Mouse (Mus musculus) forebrain, embryonic 15.5 days (tissue): ENCODE measurements around the gene Hpse2. TPM values are rescaled to one million over a fixed set of nuclear protein-coding genes. Genes with fewer than 3 reads are reported as not detected.
A peak's percentile ranks its signal among the peaks of the same experiment; 100 is the strongest.
"Not testable (repeated sequence)": the region's sequence is repeated elsewhere in the genome, so short reads cannot be mapped to it uniquely, and the experiment has no call there.

Source experiments
- ATAC-seq: fragments of 200-750 bp; cut with Nextera tagmentation; replicated peaks from 2 replicates; pipeline ENCODE4 v1.8.0; 2017; ENCODE audit warnings: mild to moderate bottlenecking, moderate TSS enrichment, moderate library complexity
- H3K27ac ChIP-seq: fragments of 300-500 bp; sonication (generic); replicated peaks from 2 replicates; pipeline ENCODE4 v1.5.1; 2015; ENCODE audit warnings: mild to moderate bottlenecking, inconsistent platforms
- H3K27me3 ChIP-seq: fragments of 300-500 bp; sonication (generic); 2 replicates; pipeline ENCODE4 v1.6.1; 2015; ENCODE audit warnings: inconsistent platforms
- H3K36me3 ChIP-seq: fragments of 300-500 bp; sonication (generic); 2 replicates; pipeline ENCODE4 v1.6.1; 2015; ENCODE audit warnings: mild to moderate bottlenecking, inconsistent platforms
- H3K4me1 ChIP-seq: fragments of 300-500 bp; sonication (generic); 2 replicates; pipeline ENCODE4 v1.6.1; 2015; ENCODE audit warnings: inconsistent platforms
- H3K4me2 ChIP-seq: fragments of 300-500 bp; sonication (generic); replicated peaks from 2 replicates; pipeline ENCODE4 v1.6.1; 2015; ENCODE audit warnings: mild to moderate bottlenecking, inconsistent platforms
- H3K4me3 ChIP-seq: fragments of 300-500 bp; sonication (generic); 2 replicates; pipeline ENCODE4 v1.5.1; 2015; ENCODE audit warnings: mild to moderate bottlenecking, inconsistent platforms
- H3K9ac ChIP-seq: fragments of 300-500 bp; sonication (generic); replicated peaks from 2 replicates; pipeline ENCODE4 v1.6.1; 2015; ENCODE audit warnings: mild to moderate bottlenecking, inconsistent platforms
- H3K9me3 ChIP-seq: fragments of 300-500 bp; sonication (generic); 2 replicates; pipeline ENCODE4 v1.6.1; 2016; ENCODE audit warnings: inconsistent platforms
- WGBS: fragments of 180-500 bp; shearing (Covaris S2); methylation state at CpG from one replicate; pipeline ENCODE4 v1.1.7; 2015; ENCODE audit warnings: mixed read lengths; 5-methylcytosine and 5-hydroxymethylcytosine counted together
- polyA plus RNA-seq: library from polyadenylated mRNA; unstranded; fragments of >200 nt; fragmentation: Nextera tagmentation; extraction: Ambion mirVana; gene quantifications from 2 replicates; pipeline ENCODE4 v1.2.1, GENCODE M21; 2015

Gene Hpse2
- polyA plus RNA-seq, 1 experiment from 2014 or later = 0.22 TPM

DNA sequence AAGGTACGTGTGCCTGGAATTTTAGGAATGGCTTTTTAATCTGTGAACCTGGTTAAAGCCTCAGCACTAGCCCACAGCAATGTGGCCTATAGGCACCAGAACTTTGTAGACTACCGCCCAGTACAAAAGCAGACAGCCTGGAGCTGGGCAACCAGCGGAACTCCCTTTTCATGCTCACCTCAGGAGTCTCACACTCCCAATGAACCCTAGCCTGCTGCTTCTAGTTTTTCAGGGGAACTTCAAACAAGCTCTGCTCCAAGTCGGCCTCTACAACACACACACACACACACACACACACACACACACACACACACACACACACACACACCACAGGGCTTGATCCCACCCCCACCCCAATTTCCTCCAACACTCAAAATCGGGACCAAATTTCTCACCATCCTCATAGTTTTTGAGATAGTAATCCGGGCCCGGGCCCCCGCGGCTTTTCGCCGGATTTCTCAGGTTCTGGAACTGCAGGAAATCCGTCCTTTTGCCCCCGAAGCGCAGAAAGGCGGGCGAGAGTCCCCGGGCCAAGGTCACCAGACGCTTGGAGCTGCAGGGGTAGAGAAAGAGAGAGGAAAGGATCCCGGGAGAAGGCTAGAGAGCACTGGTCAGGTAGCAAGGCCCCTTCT lies 3.7 kb downstream of the Hpse2 start:
- Histone ChIP-seq H3K9ac (no peak overlapping the region), H3K27me3 (peaks cover 65% of the 10 kb centered on the region), H3K4me1 (peaks cover 31% of the 10 kb centered on the region), H3K4me2 (peak overlapping the region; percentile 29), H3K27ac (no peak overlapping the region), H3K36me3 (no peaks in the 10 kb centered on the region), H3K9me3 (no peaks in the 10 kb centered on the region), H3K4me3 (peak overlapping the region; percentile 17)
- ATAC-seq = no peak
- 3% methylated on average over 19 of the region's 19 CpGs for WGBS

DNA sequence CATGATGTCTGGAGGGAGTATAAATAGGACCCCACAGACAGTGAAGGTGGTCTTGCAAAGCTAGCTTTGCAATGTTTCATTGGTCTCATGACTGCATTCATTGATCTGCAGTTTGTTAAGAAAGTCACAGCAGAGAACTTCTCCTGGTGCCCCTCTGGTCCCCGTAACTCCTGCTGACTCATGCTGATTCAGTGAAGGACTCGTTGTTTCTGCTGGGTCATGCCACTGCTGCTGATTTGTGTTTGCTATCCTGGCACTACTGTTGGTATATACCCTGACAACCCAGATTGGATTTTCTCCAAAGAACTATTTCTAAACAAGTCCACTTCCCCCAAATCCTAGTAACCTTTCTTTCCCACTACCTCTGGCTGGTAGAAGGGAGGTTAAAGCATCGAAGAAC lies 29.3 kb downstream of the Hpse2 start:
- Histone ChIP-seq H3K4me2 (no peak overlapping the region), H3K9ac (no peak overlapping the region), H3K27me3 (no peaks in the 10 kb centered on the region), H3K4me1 (no peaks in the 10 kb centered on the region), H3K9me3 (no peaks in the 10 kb centered on the region), H3K36me3 (no peaks in the 10 kb centered on the region), H3K4me3 (no peak overlapping the region), H3K27ac (no peak overlapping the region)
- no peak for ATAC-seq
- whole genome bisulfite sequencing = 96% methylated on average over 3 of the region's 3 CpGs

DNA sequence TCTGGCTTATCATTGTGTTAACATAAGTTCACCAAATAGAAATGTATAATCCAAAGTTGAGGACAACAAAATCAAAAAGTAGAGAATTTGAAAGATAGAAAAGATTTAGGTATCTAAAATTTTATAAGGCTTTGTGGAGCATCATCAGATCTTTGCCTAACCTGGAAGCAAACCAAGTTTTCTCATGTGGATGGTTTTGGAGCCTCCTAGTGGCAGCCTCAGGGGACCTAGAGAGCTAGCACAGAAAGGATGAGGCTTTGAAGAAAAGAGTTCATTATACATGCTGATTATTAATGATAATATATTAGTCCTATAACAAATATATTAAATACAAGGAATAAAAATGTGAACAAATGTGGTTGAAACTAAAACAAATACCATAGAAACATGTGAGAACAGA lies 77.0 kb downstream of the Hpse2 start:
- Histone ChIP-seq H3K27ac (no peak overlapping the region), H3K27me3 (no peaks in the 10 kb centered on the region), H3K36me3 (no peaks in the 10 kb centered on the region), H3K4me1 (no peaks in the 10 kb centered on the region), H3K4me3 (no peak overlapping the region), H3K9ac (no peak overlapping the region), H3K4me2 (no peak overlapping the region), H3K9me3 (no peaks in the 10 kb centered on the region)
- ATAC-seq = no peak

DNA sequence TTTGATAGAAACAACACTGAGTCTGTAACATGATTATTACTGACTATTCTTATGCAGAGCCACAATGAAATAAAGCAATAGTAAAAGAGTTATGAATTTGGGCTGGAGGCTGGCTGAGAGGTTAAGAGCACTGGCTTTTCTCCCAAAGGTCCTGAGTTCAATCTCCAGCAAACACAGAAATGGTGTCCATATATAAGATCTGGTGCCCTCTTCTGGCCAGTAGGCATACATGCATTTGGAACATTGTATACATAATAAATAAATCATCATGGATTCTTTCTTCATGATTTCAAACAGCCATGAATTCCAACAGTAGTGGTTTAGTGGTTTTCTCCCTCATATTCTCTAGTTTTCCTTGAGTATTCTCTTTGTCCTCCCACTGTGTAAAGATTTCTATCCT lies 81.4 kb downstream of the Hpse2 start:
- Histone ChIP-seq H3K4me3 (no peak overlapping the region), H3K36me3 (no peaks in the 10 kb centered on the region), H3K4me1 (no peaks in the 10 kb centered on the region), H3K9me3 (no peaks in the 10 kb centered on the region), H3K4me2 (no peak overlapping the region), H3K9ac (no peak overlapping the region), H3K27ac (no peak overlapping the region), H3K27me3 (no peaks in the 10 kb centered on the region)
- ATAC-seq = no peak

DNA sequence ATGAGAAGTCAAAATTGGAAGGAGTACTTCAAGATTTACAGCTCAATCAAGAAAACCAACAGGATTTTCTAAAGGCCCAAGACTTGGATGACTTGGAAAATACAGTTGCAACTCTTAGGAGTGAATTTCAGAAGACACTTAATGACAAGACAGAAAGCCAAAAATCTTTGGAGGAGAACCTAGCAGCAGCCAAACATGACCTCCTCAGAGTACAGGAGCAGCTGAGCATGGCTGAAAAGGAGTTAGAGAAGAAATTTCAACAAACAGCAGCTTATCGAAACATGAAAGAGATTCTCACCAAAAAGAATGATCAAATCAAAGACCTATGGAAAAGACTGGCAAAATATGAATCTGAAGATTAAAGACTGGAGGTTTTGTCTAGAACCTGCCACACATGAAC lies 106.8 kb downstream of the Hpse2 start:
- not testable (repeated sequence) for H3K4me2 ChIP-seq, H3K27ac ChIP-seq, H3K4me1 ChIP-seq, H3K4me3 ChIP-seq, ATAC-seq, H3K9ac ChIP-seq, H3K36me3 ChIP-seq, H3K27me3 ChIP-seq, H3K9me3 ChIP-seq
- WGBS = 93% methylated on average over 1 of the region's 1 CpGs

GRCm38 (mm10) chr19:43243993-43244392 lies 144.2 kb downstream of the Hpse2 start:
- ATAC-seq = no peak
- Histone ChIP-seq H3K9me3 (no peaks in the 10 kb centered on the region), H3K4me3 (no peak overlapping the region), H3K4me2 (no peak overlapping the region), H3K4me1 (no peaks in the 10 kb centered on the region), H3K9ac (no peak overlapping the region), H3K36me3 (no peaks in the 10 kb centered on the region), H3K27ac (no peak overlapping the region), H3K27me3 (no peaks in the 10 kb centered on the region)
- WGBS = 94% methylated on average over 4 of the region's 4 CpGs

GRCm38 (mm10) chr19:43231711-43232110 lies 156.4 kb downstream of the Hpse2 start:
- Histone ChIP-seq H3K9ac (no peak overlapping the region), H3K27me3 (no peaks in the 10 kb centered on the region), H3K4me2 (no peak overlapping the region), H3K4me1 (no peaks in the 10 kb centered on the region), H3K27ac (no peak overlapping the region), H3K9me3 (no peaks in the 10 kb centered on the region), H3K4me3 (no peak overlapping the region), H3K36me3 (no peaks in the 10 kb centered on the region)
- WGBS = 89% methylated on average over 3 of the region's 3 CpGs
- no peak for ATAC-seq

GRCm38 (mm10) chr19:43193562-43193961 lies 194.6 kb downstream of the Hpse2 start:
- WGBS = 82% methylated on average over 3 of the region's 3 CpGs
- ATAC-seq = no peak
- no peaks in the 10 kb centered on the region for H3K9me3 ChIP-seq
- no peaks in the 10 kb centered on the region for H3K4me1 ChIP-seq
- H3K4me3 ChIP-seq = no peak overlapping the region
- no peak overlapping the region for H3K27ac ChIP-seq
- H3K27me3 ChIP-seq = no peaks in the 10 kb centered on the region
- H3K4me2 ChIP-seq = no peak overlapping the region
- no peak overlapping the region for H3K9ac ChIP-seq
- no peaks in the 10 kb centered on the region for H3K36me3 ChIP-seq

GRCm38 (mm10) chr19:43175437-43175965 lies 212.7 kb downstream of the Hpse2 start:
- 89% methylated on average over 3 of the region's 3 CpGs for WGBS
- no peak for ATAC-seq
- H3K27ac ChIP-seq = no peak overlapping the region
- no peaks in the 10 kb centered on the region for H3K9me3 ChIP-seq
- no peaks in the 10 kb centered on the region for H3K4me1 ChIP-seq
- no peak overlapping the region for H3K9ac ChIP-seq
- no peak overlapping the region for H3K4me3 ChIP-seq
- no peaks in the 10 kb centered on the region for H3K27me3 ChIP-seq
- H3K4me2 ChIP-seq = no peak overlapping the region
- no peaks in the 10 kb centered on the region for H3K36me3 ChIP-seq

- no peak for ATAC-seq
- Histone ChIP-seq H3K27ac (no peak overlapping the region), H3K27me3 (no peaks in the 10 kb centered on the region), H3K36me3 (no peaks in the 10 kb centered on the region), H3K4me2 (no peak overlapping the region), H3K9ac (no peak overlapping the region), H3K4me1 (no peaks in the 10 kb centered on the region), H3K9me3 (no peaks in the 10 kb centered on the region), H3K4me3 (no peak overlapping the region)
- 90% methylated on average over 2 of the region's 2 CpGs for WGBS
These were observed 213.3 kb downstream of the Hpse2 start for GRCm38 (mm10) chr19:43174812-43175211.

- no peaks in the 10 kb centered on the region for H3K4me1 ChIP-seq
- no peak overlapping the region for H3K9ac ChIP-seq
- ATAC-seq = no peak
- H3K4me2 ChIP-seq = no peak overlapping the region
- H3K9me3 ChIP-seq = no peaks in the 10 kb centered on the region
- H3K36me3 ChIP-seq = no peaks in the 10 kb centered on the region
- no peak overlapping the region for H3K4me3 ChIP-seq
- H3K27me3 ChIP-seq = no peaks in the 10 kb centered on the region
- no peak overlapping the region for H3K27ac ChIP-seq
- WGBS = 43% methylated on average over 8 of the region's 8 CpGs
These were observed 232.1 kb downstream of the Hpse2 start for GRCm38 (mm10) chr19:43156085-43156484.

DNA sequence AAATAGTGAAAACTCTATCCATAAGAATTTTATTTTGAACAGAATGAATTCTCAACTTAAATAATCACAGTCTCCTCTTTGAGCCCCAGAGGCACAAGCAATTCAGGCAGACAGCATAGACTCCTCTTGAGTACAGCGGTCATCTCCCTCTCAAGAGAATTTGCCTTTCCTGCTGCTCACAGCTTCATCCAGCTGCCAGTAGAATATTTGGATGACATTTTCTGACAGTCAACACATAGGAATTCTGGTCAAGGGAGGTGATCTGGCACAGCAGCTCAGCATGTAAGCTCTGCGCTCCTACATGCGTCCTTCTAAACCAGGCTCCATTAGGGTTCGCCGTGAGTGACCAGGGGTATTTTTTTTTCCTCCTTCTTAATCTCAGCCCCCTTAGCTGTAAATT lies 232.6 kb downstream of the Hpse2 start:
- Histone ChIP-seq H3K27ac (no peak overlapping the region), H3K4me3 (no peak overlapping the region), H3K36me3 (no peaks in the 10 kb centered on the region), H3K9ac (no peak overlapping the region), H3K27me3 (no peaks in the 10 kb centered on the region), H3K9me3 (no peaks in the 10 kb centered on the region), H3K4me2 (no peak overlapping the region), H3K4me1 (no peaks in the 10 kb centered on the region)
- ATAC-seq = no peak
- WGBS = 92% methylated on average over 5 of the region's 5 CpGs

DNA sequence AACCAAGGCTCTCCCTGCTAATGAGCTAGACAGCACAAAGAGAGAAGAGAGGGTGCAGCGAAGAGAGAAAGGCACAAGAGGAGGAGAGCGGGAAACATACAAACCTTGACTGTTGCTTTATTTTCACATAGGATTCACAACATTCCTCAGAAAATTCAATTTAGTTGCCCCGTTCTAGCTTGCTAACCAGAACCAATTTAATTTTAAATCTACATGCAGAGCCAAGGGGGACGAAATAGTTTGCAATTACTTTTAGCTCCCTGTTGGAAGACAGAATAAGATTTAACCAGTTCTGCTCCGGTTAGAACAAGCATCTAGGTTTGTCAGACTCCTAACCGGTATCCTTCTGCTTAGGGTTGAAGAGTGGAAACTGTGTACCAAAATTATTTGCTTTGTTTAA lies 240.3 kb downstream of the Hpse2 start:
- 60% methylated on average over 6 of the region's 6 CpGs for WGBS
- Histone ChIP-seq H3K4me2 (no peak overlapping the region), H3K27me3 (no peaks in the 10 kb centered on the region), H3K9ac (no peak overlapping the region), H3K4me1 (no peaks in the 10 kb centered on the region), H3K9me3 (no peaks in the 10 kb centered on the region), H3K27ac (no peak overlapping the region), H3K4me3 (no peak overlapping the region), H3K36me3 (no peaks in the 10 kb centered on the region)
- ATAC-seq = no peak
